Mouse (Mus musculus): ENCODE data around the gene Vash2.
A peak's percentile ranks its signal among the peaks of the same experiment; 100 is the strongest.

Gene Vash2

GRCm38 (mm10) chr1:190976887-190977573 lies 2.1 kb downstream of the Vash2 start:
- peak; percentile 46 for DNase-seq (ENCODE audit: low read depth, low spot score)

GRCm38 (mm10) chr1:190974833-190975232 lies 4.3 kb downstream of the Vash2 start:
- no peak for DNase-seq (ENCODE audit: low read depth, low spot score)

GRCm38 (mm10) chr1:190974191-190974590 lies 4.9 kb downstream of the Vash2 start:
- DNase-seq (ENCODE audit: low read depth, low spot score) = no peak

GRCm38 (mm10) chr1:190972612-190973192 lies 6.4 kb downstream of the Vash2 start:
- DNase-seq (ENCODE audit: low read depth, low spot score) = peak; percentile 68

GRCm38 (mm10) chr1:190971708-190972610 lies 7.1 kb downstream of the Vash2 start:
- no peak for DNase-seq (ENCODE audit: low read depth, low spot score)

GRCm38 (mm10) chr1:190968010-190968409 lies 11.1 kb downstream of the Vash2 start:
- DNase-seq (ENCODE audit: low read depth, low spot score) = no peak

- no peak for DNase-seq (ENCODE audit: low read depth, low spot score)
Observed at GRCm38 (mm10) chr1:190964992-190965780, 13.9 kb downstream of the Vash2 start.

GRCm38 (mm10) chr1:190962760-190963159 lies 16.3 kb downstream of the Vash2 start:
- DNase-seq (ENCODE audit: low read depth, low spot score) = no peak

GRCm38 (mm10) chr1:190958821-190959220 lies 20.3 kb downstream of the Vash2 start:
- DNase-seq (ENCODE audit: low read depth, low spot score) = no peak

GRCm38 (mm10) chr1:190953009-190953408 lies 26.1 kb downstream of the Vash2 start:
- DNase-seq (ENCODE audit: low read depth, low spot score) = no peak

- no peak for DNase-seq (ENCODE audit: low read depth, low spot score)
Observed at GRCm38 (mm10) chr1:190951014-190951413, 28.1 kb downstream of the Vash2 start.

GRCm38 (mm10) chr1:190948846-190949245 lies 30.2 kb downstream of the Vash2 start:
- no peak for DNase-seq (ENCODE audit: low read depth, low spot score)

- DNase-seq (ENCODE audit: low read depth, low spot score) = no peak
Observed at GRCm38 (mm10) chr1:190948439-190948838, 30.7 kb downstream of the Vash2 start.

GRCm38 (mm10) chr1:190947986-190948385 lies 31.1 kb downstream of the Vash2 start:
- DNase-seq (ENCODE audit: low read depth, low spot score) = no peak

- DNase-seq (ENCODE audit: low read depth, low spot score) = peak; percentile 67
Observed at GRCm38 (mm10) chr1:190944109-190944760, 34.9 kb downstream of the Vash2 start.

GRCm38 (mm10) chr1:190939803-190940202 lies 39.3 kb downstream of the Vash2 start:
- no peak for DNase-seq (ENCODE audit: low read depth, low spot score)

GRCm38 (mm10) chr1:190930181-190930580 lies 48.9 kb downstream of the Vash2 start:
- DNase-seq (ENCODE audit: low read depth, low spot score) = no peak

GRCm38 (mm10) chr1:190929010-190929695 lies 49.9 kb downstream of the Vash2 start:
- peak; percentile 48 for DNase-seq (ENCODE audit: low read depth, low spot score)

- DNase-seq (ENCODE audit: low read depth, low spot score) = peak; percentile 99
Observed at GRCm38 (mm10) chr1:190928370-190929009, 50.6 kb downstream of the Vash2 start.

All from skeletal muscle tissue, adult 2 months (tissue).